Mouse (Mus musculus) lung, embryonic 14.5 days (tissue): ENCODE measurements at regions not wholly inside any gene's neighbourhood (a gene's known extent, or its start where the extent isn't known, plus 50 kb on each side); places are given as distances from the start of the nearest gene placed in this dataset.
A peak's percentile ranks its signal among the peaks of the same experiment; 100 is the strongest.

Experiments used
- ATAC-seq: fragments of 200-750 bp; cut with Nextera tagmentation; 2 replicates; pipeline ENCODE4 v1.8.0; 2017; ENCODE audit warnings: mild to moderate bottlenecking, moderate TSS enrichment, moderate library complexity; ENCODE audit not compliant: insufficient read depth
- DNase-seq: peaks from one replicate; pipeline ENCODE4 v3.0.0-alpha.2; 2015
- H3K27ac ChIP-seq: fragments of 300-500 bp; sonication (generic); 2 replicates; pipeline ENCODE4 v1.5.1; 2014; ENCODE audit warnings: low read depth, mild to moderate bottlenecking, moderate library complexity
- H3K27me3 ChIP-seq: fragments of 300-500 bp; sonication (generic); 2 replicates; pipeline ENCODE4 v1.6.1; 2014; ENCODE audit warnings: low read length, control low read depth; ENCODE audit not compliant: insufficient read depth
- H3K36me3 ChIP-seq: fragments of 300-500 bp; sonication (generic); 2 replicates; pipeline ENCODE4 v1.6.1; 2014; ENCODE audit warnings: control low read depth; ENCODE audit not compliant: insufficient read depth
- H3K4me1 ChIP-seq: fragments of 300-500 bp; sonication (generic); 2 replicates; pipeline ENCODE4 v1.6.1; 2014; ENCODE audit warnings: antibody characterized with exemption, control low read depth; ENCODE audit not compliant: insufficient read depth
- H3K4me2 ChIP-seq: fragments of 300-500 bp; sonication (generic); 2 replicates; pipeline ENCODE4 v1.6.1; 2014; ENCODE audit warnings: mild to moderate bottlenecking
- H3K4me3 ChIP-seq: fragments of 300-500 bp; sonication (generic); 2 replicates; pipeline ENCODE4 v1.5.1; 2014; ENCODE audit warnings: low read depth, low read length
- H3K9ac ChIP-seq: fragments of 300-500 bp; sonication (generic); 2 replicates; pipeline ENCODE4 v1.6.1; 2014
- H3K9me3 ChIP-seq: fragments of 300-500 bp; sonication (generic); 2 replicates; pipeline ENCODE4 v1.6.1; 2016; ENCODE audit warnings: low read depth, low read length, control low read depth
- CTCF ChIP-seq: IDR thresholded peaks from 2 replicates; pipeline ENCODE4 v1.5.1; 2016; ENCODE audit warnings: antibody characterized with exemption, low read depth
- WGBS: fragments of 180-500 bp; shearing (Covaris S2); extraction: QIAGEN DNeasy Blood & Tissue Kit; methylation state at CpG from one replicate; pipeline ENCODE4 v1.1.7; 2014; 5-methylcytosine and 5-hydroxymethylcytosine counted together

DNA sequence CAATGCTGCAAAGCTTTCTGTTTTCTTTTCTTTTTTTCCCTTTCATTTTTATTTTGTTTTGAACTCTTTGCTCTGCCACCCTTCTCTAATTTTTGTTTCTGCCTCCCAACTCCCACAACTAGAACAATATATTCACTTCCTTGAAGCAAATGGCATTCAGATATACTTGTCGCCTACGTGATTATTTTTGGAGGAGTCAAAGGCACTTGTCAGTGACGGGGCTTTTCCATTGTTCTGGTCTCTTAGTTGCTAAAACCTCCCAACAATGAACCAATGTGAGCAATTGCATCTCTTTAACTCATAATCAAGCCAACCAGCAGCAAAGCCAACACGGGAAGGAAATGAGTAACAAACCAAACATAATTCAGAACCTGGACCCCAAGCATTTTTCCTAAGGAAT, 449.3 kb upstream of the Prmt6 start:
- 61% methylated on average over 4 of the region's 4 CpGs for WGBS
- Histone ChIP-seq H3K27me3 (no peaks in the 10 kb centered on the region), H3K4me1 (no peaks in the 10 kb centered on the region), H3K4me2 (no peak overlapping the region), H3K9me3 (no peaks in the 10 kb centered on the region), H3K9ac (no peak overlapping the region), H3K27ac (no peak overlapping the region), H3K36me3 (no peaks in the 10 kb centered on the region), H3K4me3 (no peak overlapping the region)
- DNase-seq, result no peak
- no peak for TF ChIP-seq CTCF
- ATAC-seq, result no peak

DNA sequence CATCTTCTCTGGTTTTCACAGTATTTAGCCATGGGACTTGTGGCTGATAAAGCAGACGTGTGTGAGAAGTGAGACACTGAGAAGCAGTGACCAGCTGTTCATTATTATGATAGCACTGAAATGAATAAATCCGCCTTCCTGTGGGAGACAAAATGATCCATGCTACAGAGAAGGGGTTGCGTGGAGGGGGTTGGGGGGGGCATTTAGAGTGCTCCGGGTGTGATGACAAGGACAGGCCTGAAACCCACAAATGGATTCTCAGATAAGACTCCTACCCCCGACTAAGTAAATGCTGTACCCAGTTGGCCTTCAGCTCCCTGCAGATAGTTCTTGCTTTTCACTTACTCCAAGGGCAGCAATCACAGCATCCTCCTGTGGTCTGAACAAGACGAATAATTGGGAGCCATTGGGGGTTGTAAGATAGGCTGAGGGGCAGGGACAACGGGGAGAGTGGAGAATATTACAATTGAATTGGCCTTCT, 416.8 kb upstream of the Prmt6 start:
- TF ChIP-seq CTCF, result no peak
- WGBS, result 31% methylated on average over 7 of the region's 7 CpGs
- no peak for DNase-seq
- H3K27me3 ChIP-seq, result no peaks in the 10 kb centered on the region
- no peaks in the 10 kb centered on the region for H3K9me3 ChIP-seq
- no peaks in the 10 kb centered on the region for H3K36me3 ChIP-seq
- H3K27ac ChIP-seq, result no peak overlapping the region
- no peak overlapping the region for H3K4me2 ChIP-seq
- no peaks in the 10 kb centered on the region for H3K4me1 ChIP-seq
- no peak for ATAC-seq
- no peak overlapping the region for H3K9ac ChIP-seq
- no peak overlapping the region for H3K4me3 ChIP-seq

DNA sequence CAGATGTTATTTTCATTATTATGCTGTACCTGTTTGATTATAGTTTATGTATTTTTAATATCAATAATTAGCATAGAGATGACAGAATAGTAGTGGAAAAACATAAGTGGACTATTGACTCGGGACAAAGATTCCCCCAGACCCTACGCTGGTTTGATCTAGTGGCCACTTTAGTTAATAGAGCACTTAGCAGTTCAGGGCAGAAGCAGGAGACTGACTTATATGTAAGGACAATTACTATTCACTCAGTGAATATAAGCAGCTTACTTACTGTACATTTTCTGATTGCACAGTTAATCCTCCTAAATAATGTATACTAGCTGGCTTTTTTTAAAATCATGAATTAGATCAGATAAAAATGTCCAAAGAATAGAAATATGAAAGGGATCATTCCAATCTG, 416.2 kb upstream of the Prmt6 start:
- Histone ChIP-seq H3K27me3 (no peaks in the 10 kb centered on the region), H3K36me3 (no peaks in the 10 kb centered on the region), H3K9ac (no peak overlapping the region), H3K4me1 (no peaks in the 10 kb centered on the region), H3K4me3 (no peak overlapping the region), H3K4me2 (no peak overlapping the region), H3K27ac (no peak overlapping the region), H3K9me3 (no peaks in the 10 kb centered on the region)
- no peak for DNase-seq
- no peak for TF ChIP-seq CTCF
- ATAC-seq, result no peak
- WGBS, result 70% methylated on average over 2 of the region's 2 CpGs

DNA sequence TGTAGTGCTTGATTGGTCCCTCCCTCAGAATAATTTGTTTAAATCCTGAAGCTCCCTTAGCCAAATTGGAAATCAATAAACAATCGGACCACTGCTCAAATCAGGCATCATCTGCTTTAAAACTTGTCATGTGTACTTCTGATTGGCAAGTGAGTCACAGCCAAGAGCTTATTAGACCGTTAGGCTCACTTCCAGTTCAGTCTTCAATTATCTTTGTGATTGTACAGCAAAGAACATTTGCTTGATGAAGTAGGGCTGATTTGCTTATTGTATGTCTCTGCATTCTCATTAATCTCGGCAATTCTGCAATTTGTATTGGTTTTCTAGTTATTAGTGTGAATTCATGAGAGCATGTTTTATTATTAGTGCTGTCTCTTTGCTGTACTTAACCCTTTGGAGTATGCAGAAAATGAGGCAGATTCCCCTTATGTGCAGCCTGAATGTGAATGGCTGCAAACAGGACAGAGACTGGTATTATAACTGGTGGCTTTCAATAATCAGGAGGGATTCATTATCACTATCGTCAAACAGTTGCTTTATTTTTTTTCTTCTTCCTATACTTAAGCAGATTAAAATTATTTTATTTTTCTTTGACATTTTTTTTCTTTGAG, 406.8 kb upstream of the Prmt6 start:
- 56% methylated on average over 4 of the region's 4 CpGs for WGBS

DNA sequence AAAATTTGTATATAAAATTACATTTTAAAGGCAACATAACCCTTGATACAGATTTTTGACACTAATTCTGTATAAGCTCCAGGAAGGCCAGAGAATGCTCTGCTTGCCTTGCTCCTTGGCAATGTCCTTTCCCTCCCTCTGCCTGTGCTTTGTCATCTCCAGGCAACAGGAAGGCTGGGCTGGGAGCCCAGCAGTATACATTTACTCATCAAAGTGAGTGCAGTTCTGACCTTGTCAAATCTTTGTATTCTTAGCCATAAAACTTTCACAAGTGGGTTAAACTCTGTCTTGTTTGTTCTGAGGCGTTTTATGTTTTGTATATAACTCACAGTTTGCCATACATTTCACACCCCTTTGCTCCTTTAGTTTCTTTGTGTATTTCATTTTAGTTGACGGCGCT, 375.5 kb upstream of the Prmt6 start:
- peak; percentile 49; the same call in 1 of the 2 replicates for ATAC-seq

More for the DNA sequence above, 406.8 kb upstream of the Prmt6 start:
- Histone ChIP-seq H3K9ac (no peak overlapping the region), H3K4me1 (no peaks in the 10 kb centered on the region), H3K27me3 (no peaks in the 10 kb centered on the region), H3K9me3 (no peaks in the 10 kb centered on the region), H3K4me2 (no peak overlapping the region), H3K27ac (no peak overlapping the region), H3K36me3 (no peaks in the 10 kb centered on the region), H3K4me3 (no peak overlapping the region)
- no peak for ATAC-seq
- no peak for DNase-seq
- no peak for TF ChIP-seq CTCF

DNA sequence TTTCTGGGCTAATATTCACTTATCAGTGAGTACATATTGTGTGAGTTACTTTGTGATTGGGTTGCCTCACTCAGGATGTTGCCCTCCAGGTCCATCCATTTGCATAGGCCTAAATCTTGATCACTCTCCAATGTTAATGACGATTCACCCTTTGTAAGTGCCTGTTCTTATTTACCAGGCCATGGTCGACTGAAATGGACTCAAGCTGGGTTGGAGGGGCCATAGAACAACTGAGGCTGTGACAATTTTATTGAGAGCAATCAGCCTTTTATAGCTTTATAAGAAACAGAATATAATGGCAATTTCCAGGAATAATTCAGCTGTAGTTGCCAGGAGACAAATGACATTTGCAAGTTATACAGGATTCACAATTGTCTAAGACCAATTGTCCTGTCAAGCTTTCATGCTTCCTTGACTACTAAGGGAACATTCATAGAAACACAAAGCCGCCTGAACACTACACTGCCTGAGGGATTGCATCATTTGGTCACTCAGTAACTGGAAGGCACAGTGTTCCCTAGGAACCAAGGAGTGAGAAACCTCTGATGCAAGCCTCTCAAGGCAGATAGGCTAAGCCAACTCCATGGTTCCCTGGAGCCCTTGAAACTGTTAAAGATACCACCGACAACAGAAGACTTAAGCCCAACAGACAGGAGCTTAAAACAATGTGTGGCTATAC, 348.5 kb upstream of the Prmt6 start:
- no peak for DNase-seq
- ATAC-seq, result no peak
- Histone ChIP-seq H3K36me3 (no peaks in the 10 kb centered on the region), H3K4me3 (no peak overlapping the region), H3K9ac (no peak overlapping the region), H3K9me3 (no peaks in the 10 kb centered on the region), H3K27me3 (no peaks in the 10 kb centered on the region), H3K4me1 (no peaks in the 10 kb centered on the region), H3K27ac (no peak overlapping the region), H3K4me2 (no peak overlapping the region)
- 74% methylated on average over 4 of the region's 4 CpGs for WGBS
- no peak for TF ChIP-seq CTCF

More for the DNA sequence above, 375.5 kb upstream of the Prmt6 start:
- TF ChIP-seq CTCF, result no peak
- H3K9ac ChIP-seq, result no peak overlapping the region
- peak; percentile 33 for DNase-seq
- H3K36me3 ChIP-seq, result no peaks in the 10 kb centered on the region
- no peaks in the 10 kb centered on the region for H3K4me1 ChIP-seq
- WGBS, result 71% methylated on average over 3 of the region's 3 CpGs
- no peak overlapping the region for H3K4me2 ChIP-seq
- no peaks in the 10 kb centered on the region for H3K9me3 ChIP-seq
- H3K27me3 ChIP-seq, result no peaks in the 10 kb centered on the region
- H3K4me3 ChIP-seq, result no peak overlapping the region
- H3K27ac ChIP-seq, result no peak overlapping the region

DNA sequence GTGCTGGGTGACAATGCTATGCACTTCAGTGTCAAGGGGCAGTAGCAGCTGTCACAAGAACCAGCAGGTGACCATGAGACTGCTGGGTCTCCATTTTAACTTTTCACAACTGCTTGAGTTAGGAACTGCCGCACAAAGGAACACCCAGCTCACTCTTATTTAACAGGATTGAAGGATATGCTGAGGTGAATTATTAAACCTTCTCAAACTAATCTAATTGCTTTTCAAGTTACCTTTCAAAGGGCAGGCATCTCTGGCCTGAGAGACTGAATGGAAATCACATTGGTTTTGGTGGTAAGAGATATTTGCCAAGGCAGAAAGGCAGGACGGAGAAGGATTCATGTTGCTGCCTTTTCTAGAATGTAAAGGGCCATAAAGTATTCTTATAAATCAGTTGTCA, 332.0 kb upstream of the Prmt6 start:
- Histone ChIP-seq H3K4me3 (no peak overlapping the region), H3K36me3 (no peaks in the 10 kb centered on the region), H3K27me3 (no peaks in the 10 kb centered on the region), H3K27ac (no peak overlapping the region), H3K4me2 (no peak overlapping the region), H3K9me3 (no peaks in the 10 kb centered on the region), H3K4me1 (no peaks in the 10 kb centered on the region), H3K9ac (no peak overlapping the region)
- no peak for DNase-seq
- TF ChIP-seq CTCF, result no peak
- ATAC-seq, result no peak
- WGBS, result 46% methylated on average over 2 of the region's 2 CpGs
